Mouse (Mus musculus) liver, embryonic 16.5 days (tissue): ENCODE data around the gene Wnt3. TPM values are rescaled to one million over a fixed set of nuclear protein-coding genes. Genes with fewer than 3 reads are reported as not detected.

Experiments
- ATAC-seq: fragments of 200-750 bp; cut with Nextera tagmentation; 2 replicates; pipeline ENCODE4 v1.8.0; 2017; ENCODE audit warnings: low read depth, mild to moderate bottlenecking, moderate number of reproducible peaks, moderate library complexity
- H3K27ac ChIP-seq: fragments of 300-500 bp; sonication (generic); 2 replicates; pipeline ENCODE4 v1.5.1; 2014; ENCODE audit warnings: mild to moderate bottlenecking, low read length
- H3K27me3 ChIP-seq: fragments of 300-500 bp; sonication (generic); 2 replicates; pipeline ENCODE4 v1.6.1; 2014; ENCODE audit warnings: low read depth, low read length, mixed read lengths; ENCODE audit not compliant: control insufficient read depth, insufficient read depth
- H3K36me3 ChIP-seq: fragments of 300-500 bp; sonication (generic); 2 replicates; pipeline ENCODE4 v1.6.1; 2014; ENCODE audit warnings: mild to moderate bottlenecking; ENCODE audit not compliant: control insufficient read depth, insufficient read depth
- H3K4me1 ChIP-seq: fragments of 300-500 bp; sonication (generic); 2 replicates; pipeline ENCODE4 v1.6.1; 2014; ENCODE audit warnings: low read depth, low read length, mixed read lengths; ENCODE audit not compliant: control insufficient read depth
- H3K4me2 ChIP-seq: fragments of 300-500 bp; sonication (generic); 2 replicates; pipeline ENCODE4 v1.6.1; 2014; ENCODE audit warnings: low read depth, low read length, mixed read lengths
- H3K4me3 ChIP-seq: fragments of 300-500 bp; sonication (generic); 2 replicates; pipeline ENCODE4 v1.5.1; 2014; ENCODE audit warnings: low read depth, mild to moderate bottlenecking, low read length
- H3K9ac ChIP-seq: fragments of 300-500 bp; sonication (generic); 2 replicates; pipeline ENCODE4 v1.6.1; 2014; ENCODE audit warnings: low read depth, low read length
- H3K9me3 ChIP-seq: fragments of 300-500 bp; sonication (generic); replicated peaks from 2 replicates; pipeline ENCODE4 v1.6.1; 2016; ENCODE audit warnings: low read length; ENCODE audit not compliant: control insufficient read depth
- WGBS: fragments of 180-500 bp; shearing (Covaris S2); extraction: QIAGEN DNeasy Blood & Tissue Kit; methylation state at CpG from one replicate; pipeline ENCODE4 v1.1.7; 2014; ENCODE audit not compliant: insufficient replicate concordance; 5-methylcytosine and 5-hydroxymethylcytosine counted together
- polyA plus RNA-seq: library from polyadenylated mRNA; unstranded; fragments of >200 nt; fragmentation: Nextera tagmentation; extraction: Ambion mirVana; gene quantifications from 2 replicates; pipeline ENCODE4 v1.2.1, GENCODE M21; 2015

Wnt3 gene
- polyA plus RNA-seq, 1 experiment from 2014 or later: not detected

DNA sequence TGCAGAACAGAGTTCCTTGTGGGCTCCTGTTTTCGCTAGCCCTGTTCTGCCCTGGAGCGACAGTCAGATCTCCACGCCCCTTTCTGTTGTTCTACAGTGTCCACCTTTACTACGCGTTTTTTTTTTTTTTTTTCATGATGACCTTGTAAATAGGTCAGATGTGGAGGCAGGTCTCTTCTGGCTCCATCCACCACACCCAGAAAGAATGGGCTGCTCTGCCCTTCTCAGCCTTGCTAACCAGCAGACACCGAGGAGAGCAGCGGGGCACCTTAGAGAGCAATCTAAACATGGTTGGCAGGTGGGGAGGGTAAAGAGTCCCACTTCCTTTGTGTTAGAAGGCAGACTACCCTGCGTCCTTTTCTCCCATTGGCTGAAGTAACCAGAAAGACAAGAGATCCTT, 42.8 kb downstream of the Wnt3 start:
- Histone ChIP-seq H3K27me3 (peaks cover 12% of the 10 kb centered on the region; the same call in 1 of the 2 replicates), H3K9me3 (no peaks in the 10 kb centered on the region), H3K4me1 (no peaks in the 10 kb centered on the region), H3K4me2 (no peak overlapping the region), H3K36me3 (no peaks in the 10 kb centered on the region), H3K27ac (no peak overlapping the region), H3K9ac (no peak overlapping the region), H3K4me3 (no peak overlapping the region)
- 76% methylated on average over 8 of the region's 8 CpGs for WGBS
- no peak for ATAC-seq

- no peak overlapping the region for H3K9ac ChIP-seq
- 89% methylated on average over 6 of the region's 6 CpGs for WGBS
- H3K4me3 ChIP-seq: no peak overlapping the region
- no peaks in the 10 kb centered on the region for H3K4me1 ChIP-seq
- no peak for ATAC-seq
- H3K9me3 ChIP-seq: no peaks in the 10 kb centered on the region
- H3K27ac ChIP-seq: no peak overlapping the region
- no peaks in the 10 kb centered on the region; the same call in 1 of the 2 replicates for H3K36me3 ChIP-seq
- H3K27me3 ChIP-seq: no peaks in the 10 kb centered on the region
- no peak overlapping the region for H3K4me2 ChIP-seq
Observed at GRCm38 (mm10) chr11:103827201-103827600, 53.3 kb downstream of the Wnt3 start.

- H3K4me3 ChIP-seq: no peak overlapping the region
- no peak for ATAC-seq
- H3K36me3 ChIP-seq: no peaks in the 10 kb centered on the region; the same call in 1 of the 2 replicates
- no peak overlapping the region for H3K4me2 ChIP-seq
- no peaks in the 10 kb centered on the region for H3K9me3 ChIP-seq
- no peak overlapping the region for H3K9ac ChIP-seq
- WGBS: 74% methylated on average over 7 of the region's 7 CpGs
- H3K27ac ChIP-seq: no peak overlapping the region
- H3K4me1 ChIP-seq: no peaks in the 10 kb centered on the region
- H3K27me3 ChIP-seq: no peaks in the 10 kb centered on the region
Observed at GRCm38 (mm10) chr11:103828866-103829265, 54.9 kb downstream of the Wnt3 start.

DNA sequence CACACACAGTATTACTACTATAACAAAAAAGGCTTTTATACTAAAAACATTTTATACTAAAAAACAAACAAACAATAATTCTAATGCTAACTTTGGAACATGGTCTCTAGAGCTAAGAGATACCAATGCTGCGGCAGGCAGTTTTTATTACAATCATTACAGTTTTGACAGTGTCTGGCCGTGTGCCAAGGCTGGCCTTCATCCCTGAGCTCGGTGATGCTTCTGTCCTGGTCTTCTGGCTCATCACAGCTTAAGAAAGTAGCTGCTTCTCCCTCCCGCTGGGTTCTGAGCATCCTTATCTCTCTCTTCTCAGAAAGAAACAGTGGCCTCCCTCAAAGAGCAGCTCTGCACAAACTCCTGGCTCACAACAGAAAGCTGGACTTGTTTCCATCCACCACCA, 56.0 kb downstream of the Wnt3 start:
- no peak for ATAC-seq
- 67% methylated on average over 4 of the region's 4 CpGs for WGBS
- H3K9ac ChIP-seq: no peak overlapping the region

GRCm38 (mm10) chr11:103830476-103830875, 56.5 kb downstream of the Wnt3 start:
- Histone ChIP-seq H3K27ac (no peak overlapping the region), H3K4me1 (no peaks in the 10 kb centered on the region), H3K36me3 (no peaks in the 10 kb centered on the region), H3K4me3 (no peak overlapping the region), H3K9me3 (no peaks in the 10 kb centered on the region), H3K4me2 (no peak overlapping the region), H3K9ac (no peak overlapping the region), H3K27me3 (no peaks in the 10 kb centered on the region)
- no peak for ATAC-seq
- 87% methylated on average over 9 of the region's 9 CpGs for WGBS

More for the DNA sequence above, 56.0 kb downstream of the Wnt3 start:
- Histone ChIP-seq H3K27me3 (no peaks in the 10 kb centered on the region), H3K4me2 (no peak overlapping the region), H3K9me3 (no peaks in the 10 kb centered on the region), H3K36me3 (no peaks in the 10 kb centered on the region), H3K27ac (no peak overlapping the region), H3K4me1 (no peaks in the 10 kb centered on the region), H3K4me3 (no peak overlapping the region)

DNA sequence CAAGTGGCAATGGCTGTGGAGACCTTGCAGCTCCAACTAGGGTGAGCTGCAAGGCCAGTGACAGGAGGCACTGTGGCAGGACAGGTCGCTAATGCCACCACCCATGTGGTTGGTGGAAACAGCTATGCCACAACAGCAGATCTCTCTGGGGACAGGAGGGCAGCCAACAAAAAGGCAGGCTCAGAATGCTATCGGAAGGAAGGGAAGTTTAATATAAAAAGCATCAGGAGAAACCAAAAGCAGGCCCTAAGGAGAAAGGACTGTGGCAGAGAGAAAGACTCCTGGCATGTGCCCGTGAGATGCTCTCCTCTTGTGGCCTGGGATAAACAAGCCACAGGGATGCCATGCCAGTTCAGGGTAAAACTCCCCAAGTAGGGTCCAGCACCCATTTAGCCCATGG, 57.8 kb downstream of the Wnt3 start:
- 81% methylated on average over 3 of the region's 3 CpGs for WGBS
- Histone ChIP-seq H3K4me3 (no peak overlapping the region), H3K27ac (no peak overlapping the region), H3K4me1 (no peaks in the 10 kb centered on the region), H3K9ac (no peak overlapping the region), H3K36me3 (no peaks in the 10 kb centered on the region), H3K27me3 (no peaks in the 10 kb centered on the region), H3K4me2 (no peak overlapping the region), H3K9me3 (no peaks in the 10 kb centered on the region)
- no peak for ATAC-seq

DNA sequence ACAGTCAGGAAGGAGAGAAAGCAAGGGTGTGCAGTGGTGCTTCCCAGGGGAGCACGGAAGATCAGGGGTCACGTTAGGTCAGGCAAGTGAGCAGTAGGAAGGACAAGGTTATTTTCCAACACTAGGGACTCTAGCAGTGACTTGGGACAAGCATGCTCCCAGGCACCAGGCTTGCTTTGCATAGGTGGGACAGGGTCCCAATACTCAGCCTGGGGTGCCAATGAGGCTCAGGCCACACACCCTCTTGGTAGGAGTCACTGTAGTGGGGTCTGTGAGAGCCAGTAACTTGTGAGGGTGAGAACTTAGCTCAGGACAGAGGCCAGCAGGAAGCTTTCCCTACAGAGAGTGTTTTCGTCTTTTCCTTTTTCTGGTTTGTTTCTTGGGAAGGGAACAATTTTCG, 58.4 kb downstream of the Wnt3 start:
- no peak overlapping the region for H3K9ac ChIP-seq
- H3K4me2 ChIP-seq: no peak overlapping the region
- 69% methylated on average over 4 of the region's 4 CpGs for WGBS
- H3K4me1 ChIP-seq: no peaks in the 10 kb centered on the region
- no peak overlapping the region for H3K27ac ChIP-seq
- no peaks in the 10 kb centered on the region for H3K9me3 ChIP-seq
- no peak for ATAC-seq
- no peaks in the 10 kb centered on the region for H3K36me3 ChIP-seq
- no peak overlapping the region for H3K4me3 ChIP-seq
- no peaks in the 10 kb centered on the region for H3K27me3 ChIP-seq

DNA sequence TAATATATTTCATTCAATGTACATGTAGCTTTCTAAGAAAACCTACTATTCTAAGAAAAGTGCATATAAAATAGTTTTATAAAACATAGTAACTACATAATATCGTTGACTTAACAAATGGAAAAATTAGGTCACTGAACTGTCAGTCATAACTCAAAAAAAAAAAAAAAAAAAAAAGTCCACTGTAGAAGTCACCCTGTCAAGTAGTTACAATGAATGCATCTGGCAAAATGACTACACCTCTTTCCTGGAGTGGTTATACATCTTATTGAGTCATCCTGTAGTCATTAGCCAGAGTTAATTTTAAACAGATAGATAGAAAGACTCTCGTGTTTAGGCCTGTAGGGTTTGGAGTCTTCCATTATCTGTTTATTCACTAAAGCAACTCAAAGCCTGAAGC, 65.0 kb downstream of the Wnt3 start:
- H3K9ac ChIP-seq: no peak overlapping the region
- H3K4me2 ChIP-seq: no peak overlapping the region
- H3K27me3 ChIP-seq: no peaks in the 10 kb centered on the region
- ATAC-seq: no peak
- H3K27ac ChIP-seq: no peak overlapping the region
- H3K4me3 ChIP-seq: no peak overlapping the region
- WGBS: 65% methylated on average over 2 of the region's 2 CpGs
- no peaks in the 10 kb centered on the region for H3K36me3 ChIP-seq
- H3K4me1 ChIP-seq: no peaks in the 10 kb centered on the region
- H3K9me3 ChIP-seq: no peaks in the 10 kb centered on the region

DNA sequence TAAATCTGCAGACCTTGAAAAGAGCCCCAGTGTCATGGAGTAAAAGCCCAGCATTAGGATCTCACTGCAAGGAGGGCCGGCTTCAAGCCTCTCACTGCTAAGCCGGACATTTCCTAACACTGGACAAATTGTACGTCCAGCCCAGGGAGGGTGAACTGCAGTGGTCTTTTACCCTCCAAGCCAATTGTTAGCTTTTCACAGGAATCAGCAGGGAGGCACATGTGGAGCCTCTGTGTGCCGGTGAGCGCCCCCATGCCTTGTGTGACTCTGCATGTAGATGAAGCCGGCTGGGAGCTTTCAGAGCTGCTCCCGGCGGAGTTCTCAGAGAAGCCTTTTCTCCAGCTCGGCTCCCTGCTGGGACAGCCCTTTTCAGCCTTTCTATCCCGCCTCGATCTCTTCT, 66.9 kb downstream of the Wnt3 start:
- Histone ChIP-seq H3K27ac (no peak overlapping the region), H3K27me3 (no peaks in the 10 kb centered on the region), H3K4me2 (no peak overlapping the region), H3K4me1 (no peaks in the 10 kb centered on the region), H3K36me3 (no peaks in the 10 kb centered on the region), H3K4me3 (no peak overlapping the region), H3K9ac (no peak overlapping the region), H3K9me3 (no peaks in the 10 kb centered on the region)
- 68% methylated on average over 11 of the region's 11 CpGs for WGBS
- no peak for ATAC-seq

- Histone ChIP-seq H3K4me3 (no peak overlapping the region), H3K9me3 (no peaks in the 10 kb centered on the region), H3K27me3 (no peaks in the 10 kb centered on the region), H3K9ac (no peak overlapping the region), H3K27ac (no peak overlapping the region), H3K4me1 (no peaks in the 10 kb centered on the region), H3K4me2 (no peak overlapping the region), H3K36me3 (no peaks in the 10 kb centered on the region)
- ATAC-seq: no peak
- 68% methylated on average over 11 of the region's 11 CpGs for WGBS
Observed at GRCm38 (mm10) chr11:103848287-103848686, 74.3 kb downstream of the Wnt3 start.
